Mouse (Mus musculus): ENCODE measurements around the gene Srgap3.
"Not testable (repeated sequence)": the region's sequence is repeated elsewhere in the genome, so short reads cannot be mapped to it uniquely, and the experiment has no call there.

Srgap3 gene

GRCm38 (mm10) chr6:112907887-112908584, 39.0 kb downstream of the Srgap3 start:
- no peak for DNase-seq

GRCm38 (mm10) chr6:112903796-112904195, 43.3 kb downstream of the Srgap3 start:
- no peak for DNase-seq

- no peak for DNase-seq
These were observed 43.8 kb downstream of the Srgap3 start for GRCm38 (mm10) chr6:112903226-112903625.

GRCm38 (mm10) chr6:112902791-112903190, 44.3 kb downstream of the Srgap3 start:
- no peak for DNase-seq

- DNase-seq = no peak
These were observed 46.8 kb downstream of the Srgap3 start for GRCm38 (mm10) chr6:112900306-112900705.

- no peak for DNase-seq
These were observed 47.4 kb downstream of the Srgap3 start for GRCm38 (mm10) chr6:112899711-112900110.

GRCm38 (mm10) chr6:112899276-112899675, 47.8 kb downstream of the Srgap3 start:
- no peak for DNase-seq

GRCm38 (mm10) chr6:112898435-112898834, 48.6 kb downstream of the Srgap3 start:
- DNase-seq = no peak

- DNase-seq = no peak
These were observed 50.7 kb downstream of the Srgap3 start for GRCm38 (mm10) chr6:112896372-112896771.

GRCm38 (mm10) chr6:112890331-112890751, 56.7 kb downstream of the Srgap3 start:
- no peak for DNase-seq

GRCm38 (mm10) chr6:112883588-112884135, 63.4 kb downstream of the Srgap3 start:
- no peak for DNase-seq

GRCm38 (mm10) chr6:112880048-112880534, 67.0 kb downstream of the Srgap3 start:
- DNase-seq = no peak

- no peak for DNase-seq
These were observed 67.9 kb downstream of the Srgap3 start for GRCm38 (mm10) chr6:112879154-112879553.

GRCm38 (mm10) chr6:112873089-112873835, 73.8 kb downstream of the Srgap3 start:
- DNase-seq = peak; percentile 39 to 42

GRCm38 (mm10) chr6:112871241-112871780, 75.8 kb downstream of the Srgap3 start:
- no peak for DNase-seq

- DNase-seq = no peak
These were observed 78.7 kb downstream of the Srgap3 start for GRCm38 (mm10) chr6:112868197-112868957.

- DNase-seq = no peak
These were observed 81.0 kb downstream of the Srgap3 start for GRCm38 (mm10) chr6:112866096-112866495.

GRCm38 (mm10) chr6:112865021-112865531, 82.0 kb downstream of the Srgap3 start:
- no peak for DNase-seq

GRCm38 (mm10) chr6:112862465-112862864, 84.6 kb downstream of the Srgap3 start:
- no peak for DNase-seq

GRCm38 (mm10) chr6:112861351-112862297, 85.4 kb downstream of the Srgap3 start:
- no peak for DNase-seq

GRCm38 (mm10) chr6:112860290-112860689, 86.8 kb downstream of the Srgap3 start:
- not testable (repeated sequence) for DNase-seq

Measured in lung, adult 18-20 months (tissue).